Mouse (Mus musculus) forebrain, embryonic 11.5 days (tissue): Measurements from ENCODE around the gene Tat. TPM values are rescaled to one million over a fixed set of nuclear protein-coding genes. Genes with fewer than 3 reads are reported as not detected.

Source experiments
- ATAC-seq: fragments of 200-750 bp; cut with Nextera tagmentation; replicated peaks from 2 replicates; pipeline ENCODE4 v1.8.0; 2017; ENCODE audit warnings: moderate TSS enrichment; ENCODE audit not compliant: low FRiP score
- DNase-seq: peaks from one replicate; pipeline ENCODE4 v3.0.0-alpha.2; 2017; ENCODE audit warnings: low spot score
- H3K27ac ChIP-seq: fragments of 300-500 bp; sonication (generic); 2 replicates; pipeline ENCODE4 v1.5.1; 2014; ENCODE audit warnings: low read depth, low read length
- H3K27me3 ChIP-seq: fragments of 300-500 bp; sonication (generic); 2 replicates; pipeline ENCODE4 v1.6.1; 2014; ENCODE audit warnings: mild to moderate bottlenecking, low read length, mixed read lengths; ENCODE audit not compliant: control insufficient read depth, insufficient read depth
- H3K36me3 ChIP-seq: fragments of 300-500 bp; sonication (generic); 2 replicates; pipeline ENCODE4 v1.6.1; 2014; ENCODE audit warnings: mild to moderate bottlenecking, low read length, moderate library complexity, mixed read lengths; ENCODE audit not compliant: control insufficient read depth, insufficient read depth
- H3K4me1 ChIP-seq: fragments of 300-500 bp; sonication (generic); replicated peaks from 2 replicates; pipeline ENCODE4 v1.6.1; 2014; ENCODE audit warnings: low read length, mixed read lengths; ENCODE audit not compliant: control insufficient read depth, insufficient read depth
- H3K4me2 ChIP-seq: fragments of 300-500 bp; sonication (generic); 2 replicates; pipeline ENCODE4 v1.6.1; 2014; ENCODE audit warnings: low read depth, mild to moderate bottlenecking, low read length, moderate library complexity, mixed read lengths; ENCODE audit not compliant: severe bottlenecking
- H3K4me3 ChIP-seq: fragments of 300-500 bp; sonication (generic); 2 replicates; pipeline ENCODE4 v1.5.1; 2014; ENCODE audit warnings: low read depth, low read length
- H3K9ac ChIP-seq: fragments of 300-500 bp; sonication (generic); 2 replicates; pipeline ENCODE4 v1.6.1; 2014; ENCODE audit warnings: low read length
- H3K9me3 ChIP-seq: fragments of 300-500 bp; sonication (generic); 2 replicates; pipeline ENCODE4 v1.6.1; 2016; ENCODE audit warnings: low read length, mixed read lengths; ENCODE audit not compliant: control insufficient read depth
- WGBS: fragments of 180-500 bp; shearing (Covaris S2); extraction: QIAGEN DNeasy Blood & Tissue Kit; methylation state at CpG from one replicate; pipeline ENCODE4 v1.1.7; 2014; 5-methylcytosine and 5-hydroxymethylcytosine counted together
- polyA plus RNA-seq: library from polyadenylated mRNA; unstranded; fragments of >200 nt; fragmentation: Nextera tagmentation; extraction: Ambion mirVana; gene quantifications from 2 replicates; pipeline ENCODE4 v1.2.1, GENCODE M21; 2014

Tat gene
- polyA plus RNA-seq, 1 experiment from 2014 or later, result not detected

DNA sequence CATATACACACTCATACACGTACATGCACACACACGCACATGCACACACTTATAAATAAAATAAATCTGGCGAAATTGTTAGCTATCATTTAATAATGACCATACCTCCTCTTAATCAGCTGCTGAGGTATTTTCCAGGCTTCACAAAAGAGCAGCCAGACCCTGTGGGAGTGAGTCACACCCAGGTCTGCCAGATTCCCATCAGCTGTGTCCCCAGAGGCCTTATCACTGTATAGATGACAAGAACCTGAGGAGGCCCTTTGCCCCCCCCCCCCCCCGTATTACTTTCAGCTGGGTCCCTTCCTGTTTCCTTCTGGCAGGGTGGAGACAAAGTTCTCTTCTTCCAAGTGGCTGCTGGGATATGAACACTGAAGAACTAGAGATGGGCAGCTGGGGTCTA, 50.3 kb downstream of the Tat start:
- DNase-seq, result no peak
- Histone ChIP-seq H3K9ac (no peak overlapping the region), H3K4me1 (no peaks in the 10 kb centered on the region), H3K4me3 (no peak overlapping the region), H3K36me3 (no peaks in the 10 kb centered on the region), H3K4me2 (no peak overlapping the region), H3K9me3 (peaks cover 3% of the 10 kb centered on the region; the same call in 1 of the 2 replicates), H3K27ac (no peak overlapping the region), H3K27me3 (no peaks in the 10 kb centered on the region)
- 83% methylated on average over 4 of the region's 4 CpGs for WGBS
- ATAC-seq, result no peak

Other genes with a start within 250 kb of the Tat start
- 47.0 and 47.1 TPM in 2 replicates for gene Ap1g1, start 211.9 kb upstream of the Tat start, polyA plus RNA-seq
- 4.3 and 4.4 TPM in 2 replicates for gene Phlpp2, start 121.9 kb upstream of the Tat start, polyA plus RNA-seq
- gene Marveld3, start 28.2 kb upstream of the Tat start, polyA plus RNA-seq, result 0.65 and 1.1 TPM in 2 replicates
- gene Chst4, start 49.3 kb downstream of the Tat start, polyA plus RNA-seq, result not detected in 2 replicates
- gene Zfp612, start 89.3 kb downstream of the Tat start, polyA plus RNA-seq, result 11.0 and 11.8 TPM in 2 replicates
- gene Gm21964, start 110.8 kb downstream of the Tat start, polyA plus RNA-seq, result not detected in 2 replicates
- not detected in 2 replicates for gene Gm17720, start 112.3 kb downstream of the Tat start, polyA plus RNA-seq
- 29.0 and 29.4 TPM in 2 replicates for gene Calb2, start 177.8 kb downstream of the Tat start, polyA plus RNA-seq
- 10.4 and 12.1 TPM in 2 replicates for gene Cmtr2, start 225.2 kb downstream of the Tat start, polyA plus RNA-seq